Mouse (Mus musculus) stomach, embryonic 15.5 days (tissue): ENCODE data around the gene Chd6. TPM values are rescaled to one million over a fixed set of nuclear protein-coding genes. Genes with fewer than 3 reads are reported as not detected.

ENCODE experiments used
- ATAC-seq: fragments of 200-750 bp; cut with Nextera tagmentation; 2 replicates; pipeline ENCODE4 v1.8.0; 2017; ENCODE audit warnings: low read depth, moderate number of reproducible peaks, moderate TSS enrichment; ENCODE audit not compliant: insufficient read depth, low FRiP score
- H3K27ac ChIP-seq: fragments of 300-500 bp; sonication (generic); 2 replicates; pipeline ENCODE4 v1.5.1; 2015; ENCODE audit warnings: mild to moderate bottlenecking, inconsistent platforms
- H3K27me3 ChIP-seq: fragments of 300-500 bp; sonication (generic); replicated peaks from 2 replicates; pipeline ENCODE4 v1.6.1; 2015; ENCODE audit warnings: inconsistent platforms
- H3K36me3 ChIP-seq: fragments of 300-500 bp; sonication (generic); 2 replicates; pipeline ENCODE4 v1.6.1; 2015; ENCODE audit warnings: inconsistent platforms
- H3K4me1 ChIP-seq: fragments of 300-500 bp; sonication (generic); 2 replicates; pipeline ENCODE4 v1.6.1; 2015; ENCODE audit warnings: inconsistent platforms
- H3K4me2 ChIP-seq: fragments of 300-500 bp; sonication (generic); 2 replicates; pipeline ENCODE4 v1.6.1; 2015; ENCODE audit warnings: mild to moderate bottlenecking, inconsistent platforms
- H3K4me3 ChIP-seq: fragments of 300-500 bp; sonication (generic); replicated peaks from 2 replicates; pipeline ENCODE4 v1.5.1; 2015; ENCODE audit warnings: inconsistent platforms
- H3K9ac ChIP-seq: fragments of 300-500 bp; sonication (generic); 2 replicates; pipeline ENCODE4 v1.6.1; 2015; ENCODE audit warnings: inconsistent platforms
- H3K9me3 ChIP-seq: fragments of 300-500 bp; sonication (generic); 2 replicates; pipeline ENCODE4 v1.6.1; 2016; ENCODE audit warnings: inconsistent platforms
- WGBS: fragments of 180-500 bp; shearing (Covaris S2); methylation state at CpG from one replicate; pipeline ENCODE4 v1.1.7; 2015; 5-methylcytosine and 5-hydroxymethylcytosine counted together
- polyA plus RNA-seq: library from polyadenylated mRNA; unstranded; fragments of >200 nt; fragmentation: Nextera tagmentation; extraction: Ambion mirVana; gene quantifications from 2 replicates; pipeline ENCODE4 v1.2.1, GENCODE M21; 2015

Chd6 gene
- polyA plus RNA-seq, 1 experiment from 2014 or later = 25.7 TPM

- H3K4me2 ChIP-seq = no peak overlapping the region
- no peak overlapping the region for H3K4me3 ChIP-seq
- no peak overlapping the region for H3K9ac ChIP-seq
- H3K4me1 ChIP-seq = peaks cover 3% of the 10 kb centered on the region; the same call in 1 of the 2 replicates
- H3K27ac ChIP-seq = no peak overlapping the region
- H3K36me3 ChIP-seq = no peaks in the 10 kb centered on the region
- no peaks in the 10 kb centered on the region for H3K27me3 ChIP-seq
- 68% methylated on average over 3 of the region's 3 CpGs for WGBS
- H3K9me3 ChIP-seq = no peaks in the 10 kb centered on the region
- ATAC-seq = no peak
Observed at GRCm38 (mm10) chr2:160942443-160942842, 166.4 kb downstream of the Chd6 start.

GRCm38 (mm10) chr2:160940930-160941709 lies 167.8 kb downstream of the Chd6 start:
- H3K9me3 ChIP-seq = no peaks in the 10 kb centered on the region
- no peak overlapping the region for H3K4me3 ChIP-seq
- 52% methylated on average over 17 of the region's 17 CpGs for WGBS
- no peak overlapping the region for H3K9ac ChIP-seq
- H3K4me2 ChIP-seq = no peak overlapping the region
- ATAC-seq = no peak
- no peaks in the 10 kb centered on the region for H3K36me3 ChIP-seq
- peaks cover 3% of the 10 kb centered on the region; the same call in 1 of the 2 replicates for H3K4me1 ChIP-seq
- no peaks in the 10 kb centered on the region for H3K27me3 ChIP-seq
- no peak overlapping the region for H3K27ac ChIP-seq

DNA sequence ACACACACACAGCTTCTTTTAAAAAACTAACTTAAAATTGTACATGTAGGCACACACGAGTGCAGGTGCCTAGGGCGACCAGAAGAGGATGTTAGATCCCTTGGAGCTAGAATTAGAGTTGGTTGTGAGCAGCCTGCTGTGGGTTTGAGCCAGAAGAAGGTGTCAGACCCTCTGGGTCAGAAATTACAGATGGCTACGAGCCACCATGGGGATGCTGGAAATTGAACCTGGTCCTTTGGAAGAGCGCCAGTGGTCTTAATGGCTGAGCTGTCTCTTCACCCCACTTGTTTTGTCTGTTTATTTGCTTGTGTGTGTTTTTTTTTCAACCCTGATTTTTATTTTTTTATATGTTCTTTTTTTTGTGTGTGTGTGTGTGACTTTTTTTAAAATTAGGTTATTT lies 174.4 kb downstream of the Chd6 start:
- no peak overlapping the region for H3K27ac ChIP-seq
- no peaks in the 10 kb centered on the region for H3K27me3 ChIP-seq
- H3K36me3 ChIP-seq = no peaks in the 10 kb centered on the region
- 86% methylated on average over 4 of the region's 4 CpGs for WGBS
- no peak overlapping the region for H3K4me3 ChIP-seq
- H3K4me1 ChIP-seq = no peaks in the 10 kb centered on the region; the same call in 1 of the 2 replicates
- ATAC-seq = no peak
- no peak overlapping the region for H3K4me2 ChIP-seq
- H3K9ac ChIP-seq = no peak overlapping the region
- H3K9me3 ChIP-seq = no peaks in the 10 kb centered on the region

GRCm38 (mm10) chr2:160933890-160934289 lies 175.0 kb downstream of the Chd6 start:
- no peaks in the 10 kb centered on the region for H3K9me3 ChIP-seq
- 64% methylated on average over 5 of the region's 5 CpGs for WGBS
- no peak overlapping the region for H3K27ac ChIP-seq
- no peak overlapping the region for H3K4me2 ChIP-seq
- H3K36me3 ChIP-seq = no peaks in the 10 kb centered on the region
- no peaks in the 10 kb centered on the region; the same call in 1 of the 2 replicates for H3K4me1 ChIP-seq
- H3K4me3 ChIP-seq = no peak overlapping the region
- no peaks in the 10 kb centered on the region for H3K27me3 ChIP-seq
- H3K9ac ChIP-seq = no peak overlapping the region
- ATAC-seq = no peak

DNA sequence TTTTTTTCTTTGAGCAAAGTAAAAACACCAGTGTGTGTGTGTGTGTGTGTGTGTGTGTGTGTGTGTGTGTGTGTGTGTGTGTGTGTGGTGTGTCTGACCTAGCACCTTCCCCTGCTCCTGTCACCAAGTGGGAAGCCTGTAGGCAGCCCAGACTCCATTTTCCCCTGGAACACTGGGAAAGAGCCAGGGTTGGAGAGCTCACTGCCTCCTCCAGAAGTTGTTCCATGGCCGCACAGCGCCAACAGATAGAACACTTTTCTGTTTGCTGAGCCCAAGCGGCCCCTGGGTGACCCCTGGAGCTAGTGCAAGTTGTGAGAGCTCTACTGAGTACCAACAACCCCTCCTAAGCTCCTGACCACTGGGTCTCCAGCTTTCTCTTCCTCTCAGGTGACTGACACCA lies 175.9 kb downstream of the Chd6 start:
- whole genome bisulfite sequencing = 61% methylated on average over 3 of the region's 3 CpGs
- no peaks in the 10 kb centered on the region for H3K9me3 ChIP-seq
- no peak overlapping the region for H3K4me3 ChIP-seq
- H3K9ac ChIP-seq = no peak overlapping the region
- no peak overlapping the region for H3K27ac ChIP-seq
- no peak overlapping the region for H3K4me2 ChIP-seq
- H3K27me3 ChIP-seq = no peaks in the 10 kb centered on the region
- ATAC-seq = no peak
- no peaks in the 10 kb centered on the region; the same call in 1 of the 2 replicates for H3K4me1 ChIP-seq
- no peaks in the 10 kb centered on the region for H3K36me3 ChIP-seq

- H3K4me2 ChIP-seq = no peak overlapping the region
- no peak overlapping the region for H3K9ac ChIP-seq
- H3K36me3 ChIP-seq = no peaks in the 10 kb centered on the region
- H3K27ac ChIP-seq = no peak overlapping the region
- ATAC-seq = no peak
- no peak overlapping the region for H3K4me3 ChIP-seq
- no peaks in the 10 kb centered on the region for H3K27me3 ChIP-seq
- 46% methylated on average over 8 of the region's 8 CpGs for WGBS
- H3K9me3 ChIP-seq = no peaks in the 10 kb centered on the region
- H3K4me1 ChIP-seq = no peaks in the 10 kb centered on the region; the same call in 1 of the 2 replicates
Observed at GRCm38 (mm10) chr2:160932325-160932724, 176.6 kb downstream of the Chd6 start.

DNA sequence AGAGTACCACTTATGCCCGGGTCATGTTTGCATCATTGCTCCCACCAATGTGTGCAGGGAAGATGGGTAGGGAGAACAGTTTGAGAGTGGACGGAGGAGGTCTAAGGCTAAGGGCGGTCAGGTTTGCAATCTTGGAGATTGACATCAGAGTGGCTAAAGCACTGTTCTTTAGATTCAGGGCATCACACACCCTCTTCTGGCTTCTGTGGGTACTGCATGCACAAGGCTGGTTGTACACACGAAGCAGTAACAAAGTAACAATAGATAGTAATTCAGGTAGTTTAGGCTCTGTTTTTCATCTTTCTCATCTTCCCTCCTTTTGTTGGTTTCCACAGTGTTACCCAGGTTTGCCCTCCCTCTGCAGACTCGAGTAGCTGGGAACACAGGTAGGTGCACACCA lies 177.5 kb downstream of the Chd6 start:
- Histone ChIP-seq H3K27me3 (no peaks in the 10 kb centered on the region), H3K4me1 (no peaks in the 10 kb centered on the region; the same call in 1 of the 2 replicates), H3K27ac (no peak overlapping the region), H3K4me2 (no peak overlapping the region), H3K36me3 (no peaks in the 10 kb centered on the region), H3K9me3 (no peaks in the 10 kb centered on the region), H3K4me3 (no peak overlapping the region), H3K9ac (no peak overlapping the region)
- WGBS = 93% methylated on average over 5 of the region's 5 CpGs
- no peak for ATAC-seq

DNA sequence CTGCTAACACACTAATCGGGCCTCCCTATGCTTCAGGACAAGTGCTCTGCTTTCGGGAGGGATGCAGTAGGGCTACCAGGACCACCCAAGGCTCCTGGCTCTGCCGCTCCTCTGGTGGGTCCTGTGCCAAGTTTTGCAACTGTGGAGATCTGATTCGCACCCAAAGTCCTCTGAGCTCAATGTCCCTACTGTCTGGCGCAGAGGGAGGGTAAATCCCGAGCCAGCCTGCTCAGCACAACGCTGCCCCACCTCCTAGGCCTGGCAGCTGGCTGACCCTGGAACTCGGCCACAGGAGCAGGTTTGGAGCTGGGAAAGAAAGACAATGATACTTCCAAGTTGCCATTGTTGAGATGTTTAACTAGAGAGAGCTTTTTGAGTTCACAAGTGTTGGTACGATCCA lies 183.7 kb downstream of the Chd6 start:
- 66% methylated on average over 9 of the region's 9 CpGs for WGBS
- H3K4me1 ChIP-seq = no peaks in the 10 kb centered on the region
- H3K27ac ChIP-seq = no peak overlapping the region
- no peaks in the 10 kb centered on the region for H3K27me3 ChIP-seq
- H3K9ac ChIP-seq = no peak overlapping the region
- no peak overlapping the region for H3K4me3 ChIP-seq
- H3K4me2 ChIP-seq = no peak overlapping the region
- no peaks in the 10 kb centered on the region for H3K9me3 ChIP-seq
- no peak for ATAC-seq
- H3K36me3 ChIP-seq = no peaks in the 10 kb centered on the region

- Histone ChIP-seq H3K9ac (no peak overlapping the region), H3K4me2 (no peak overlapping the region), H3K27me3 (no peaks in the 10 kb centered on the region), H3K27ac (no peak overlapping the region), H3K9me3 (no peaks in the 10 kb centered on the region), H3K36me3 (no peaks in the 10 kb centered on the region), H3K4me3 (no peak overlapping the region), H3K4me1 (no peaks in the 10 kb centered on the region)
- 37% methylated on average over 3 of the region's 7 CpGs for WGBS
- no peak; the same call in 1 of the 2 replicates for ATAC-seq
Observed at GRCm38 (mm10) chr2:160921285-160921684, 187.6 kb downstream of the Chd6 start.

GRCm38 (mm10) chr2:160918930-160919215 lies 190.0 kb downstream of the Chd6 start:
- Histone ChIP-seq H3K9me3 (no peaks in the 10 kb centered on the region), H3K4me1 (no peaks in the 10 kb centered on the region), H3K9ac (no peak overlapping the region), H3K36me3 (no peaks in the 10 kb centered on the region), H3K4me3 (no peak overlapping the region), H3K27me3 (no peaks in the 10 kb centered on the region), H3K27ac (no peak overlapping the region), H3K4me2 (no peak overlapping the region)
- no peak for ATAC-seq
- 80% methylated on average over 2 of the region's 2 CpGs for WGBS

GRCm38 (mm10) chr2:160918154-160918929 lies 190.5 kb downstream of the Chd6 start:
- no peaks in the 10 kb centered on the region for H3K4me1 ChIP-seq
- ATAC-seq = no peak
- WGBS = 61% methylated on average over 8 of the region's 8 CpGs
- H3K9ac ChIP-seq = no peak overlapping the region
- no peaks in the 10 kb centered on the region for H3K36me3 ChIP-seq
- H3K27ac ChIP-seq = no peak overlapping the region
- no peaks in the 10 kb centered on the region for H3K9me3 ChIP-seq
- H3K4me3 ChIP-seq = no peak overlapping the region
- H3K27me3 ChIP-seq = peaks cover under 1% of the 10 kb centered on the region; the same call in 1 of the 2 replicates
- no peak overlapping the region for H3K4me2 ChIP-seq

- Histone ChIP-seq H3K4me2 (no peak overlapping the region), H3K4me1 (no peaks in the 10 kb centered on the region), H3K27ac (no peak overlapping the region), H3K4me3 (no peak overlapping the region), H3K27me3 (peaks cover 10% of the 10 kb centered on the region; the same call in 1 of the 2 replicates), H3K9me3 (no peaks in the 10 kb centered on the region), H3K9ac (no peak overlapping the region), H3K36me3 (no peaks in the 10 kb centered on the region)
- 91% methylated on average over 3 of the region's 3 CpGs for WGBS
- ATAC-seq = no peak
Observed at GRCm38 (mm10) chr2:160917313-160917712, 191.6 kb downstream of the Chd6 start.
